Mouse (Mus musculus) T-cell, adult 2 months (primary cell): Measurements from ENCODE around the gene Arpp21.

Source experiments
- DNase-seq: peaks from one replicate; pipeline ENCODE4 v3.0.0; 2022; ENCODE audit warnings: low spot score

Arpp21 gene

GRCm38 (mm10) chr9:112178438-112178837, 57.3 kb downstream of the Arpp21 start:
- DNase-seq, result no peak

- no peak for DNase-seq
These were observed 58.2 kb downstream of the Arpp21 start for GRCm38 (mm10) chr9:112177569-112177968.

GRCm38 (mm10) chr9:112176317-112176716, 59.4 kb downstream of the Arpp21 start:
- no peak for DNase-seq

GRCm38 (mm10) chr9:112174407-112175357, 61.1 kb downstream of the Arpp21 start:
- peak; percentile 53 for DNase-seq

- no peak for DNase-seq
These were observed 62.0 kb downstream of the Arpp21 start for GRCm38 (mm10) chr9:112173778-112174177.

GRCm38 (mm10) chr9:112164677-112165076, 71.1 kb downstream of the Arpp21 start:
- no peak for DNase-seq

GRCm38 (mm10) chr9:112160981-112161380, 74.8 kb downstream of the Arpp21 start:
- no peak for DNase-seq

GRCm38 (mm10) chr9:112153972-112154371, 81.8 kb downstream of the Arpp21 start:
- DNase-seq, result no peak

- DNase-seq, result no peak
These were observed 83.0 kb downstream of the Arpp21 start for GRCm38 (mm10) chr9:112152762-112153161.

- DNase-seq, result no peak
These were observed 84.6 kb downstream of the Arpp21 start for GRCm38 (mm10) chr9:112151177-112151576.

GRCm38 (mm10) chr9:112140658-112141057, 95.1 kb downstream of the Arpp21 start:
- DNase-seq, result no peak

GRCm38 (mm10) chr9:112137820-112138219, 97.9 kb downstream of the Arpp21 start:
- no peak for DNase-seq

- no peak for DNase-seq
These were observed 104.9 kb downstream of the Arpp21 start for GRCm38 (mm10) chr9:112130812-112131211.

- DNase-seq, result no peak
These were observed 111.1 kb downstream of the Arpp21 start for GRCm38 (mm10) chr9:112124667-112125066.

GRCm38 (mm10) chr9:112124184-112124583, 111.6 kb downstream of the Arpp21 start:
- DNase-seq, result no peak

GRCm38 (mm10) chr9:112123421-112123828, 112.3 kb downstream of the Arpp21 start:
- DNase-seq, result no peak

GRCm38 (mm10) chr9:112119535-112119934, 116.2 kb downstream of the Arpp21 start:
- no peak for DNase-seq

- DNase-seq, result no peak
These were observed 116.7 kb downstream of the Arpp21 start for GRCm38 (mm10) chr9:112119106-112119433.

GRCm38 (mm10) chr9:112118411-112119105, 117.2 kb downstream of the Arpp21 start:
- DNase-seq, result no peak

GRCm38 (mm10) chr9:112117632-112118410, 117.9 kb downstream of the Arpp21 start:
- no peak for DNase-seq

GRCm38 (mm10) chr9:112111610-112112009, 124.1 kb downstream of the Arpp21 start:
- no peak for DNase-seq

GRCm38 (mm10) chr9:112102852-112103192, 132.9 kb downstream of the Arpp21 start:
- DNase-seq, result no peak
